Mouse (Mus musculus): ENCODE data around the gene Col25a1.

DNA sequence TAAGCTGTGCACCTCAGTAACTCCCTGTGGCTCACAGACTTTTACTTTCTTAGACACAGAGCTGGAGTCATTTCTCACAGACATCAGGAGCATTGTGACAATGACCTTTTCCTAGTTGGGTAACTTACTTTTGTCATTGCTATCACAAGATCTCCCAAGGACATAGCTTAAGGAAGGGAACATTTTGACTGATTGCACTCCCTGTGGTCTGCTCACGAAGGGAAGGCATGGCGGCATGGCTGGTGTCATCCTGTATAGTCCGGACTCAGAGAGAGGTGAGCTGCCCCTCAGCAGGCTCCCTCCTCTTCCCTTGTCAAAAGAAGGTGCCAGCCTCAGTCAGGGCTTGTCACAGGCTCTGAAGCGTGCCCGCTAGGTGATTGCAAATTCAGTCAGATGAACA lies 160.6 kb downstream of the Col25a1 start:
- TF ChIP-seq CTCF (IDR thresholded peaks at IDR 0.05; ENCODE audit: insufficient read depth, low read depth, low read length) = no peak
- TF ChIP-seq POLR2A (IDR thresholded peaks at IDR 0.05; ENCODE audit: insufficient read depth, low read depth, low read length) = no peak

Measured in olfactory bulb, adult 2 months (tissue).